Mouse (Mus musculus): Measurements from ENCODE around the gene Rela.

- TF ChIP-seq GATA1 (IDR thresholded peaks at IDR 0.05; ENCODE audit: low read length) (no peak), TAL1 (IDR thresholded peaks at IDR 0.05; ENCODE audit: low read length) (no peak)
These were observed 52.5 kb downstream of the Rela start for GRCm38 (mm10) chr19:5689565-5690342.

Measured in erythroblast, embryonic 14.5 days (primary cell).